Mouse (Mus musculus): ENCODE measurements around the gene Ccdc36. TPM values are rescaled to one million over a fixed set of nuclear protein-coding genes. Genes with fewer than 3 reads are reported as not detected.

Ccdc36 gene
- polyA plus RNA-seq, 1 experiment from 2014 or later = 2.4 TPM

GRCm38 (mm10) chr9:108455747-108456571 lies 27.7 kb upstream of the Ccdc36 start:
- Histone ChIP-seq H3K4me3 (no peak overlapping the region), H3K4me2 (no peak overlapping the region), H3K36me3 (0 out of 2 replicates have a peak, but pooled peaks cover 2% of the 10 kb centered on the region), H3K9ac (no peak overlapping the region), H3K4me1 (peaks cover 29% of the 10 kb centered on the region), H3K9me3 (no peaks in the 10 kb centered on the region), H3K27me3 (no peaks in the 10 kb centered on the region), H3K27ac (no peak overlapping the region)
- ATAC-seq (ENCODE audit: borderline replicate concordance, extremely low read depth, low FRiP score, low TSS enrichment) = no peak
- 62% methylated on average over 12 of the region's 12 CpGs for WGBS

- 83% methylated on average over 6 of the region's 6 CpGs for WGBS
- no peak for ATAC-seq (ENCODE audit: borderline replicate concordance, extremely low read depth, low FRiP score, low TSS enrichment)
- Histone ChIP-seq H3K9me3 (no peaks in the 10 kb centered on the region), H3K4me1 (peaks cover 41% of the 10 kb centered on the region), H3K27me3 (no peaks in the 10 kb centered on the region), H3K4me3 (no peak overlapping the region), H3K36me3 (0 out of 2 replicates have a peak, but pooled peaks cover 2% of the 10 kb centered on the region), H3K4me2 (no peak overlapping the region), H3K27ac (no peak overlapping the region), H3K9ac (no peak overlapping the region)
Observed at GRCm38 (mm10) chr9:108454429-108454828, 26.1 kb upstream of the Ccdc36 start.

- no peak overlapping the region for H3K27ac ChIP-seq
- H3K9ac ChIP-seq = no peak overlapping the region
- WGBS = 61% methylated on average over 4 of the region's 4 CpGs
- peaks cover 43% of the 10 kb centered on the region for H3K4me1 ChIP-seq
- H3K27me3 ChIP-seq = no peaks in the 10 kb centered on the region
- peaks cover 8% of the 10 kb centered on the region for H3K36me3 ChIP-seq
- H3K9me3 ChIP-seq = no peaks in the 10 kb centered on the region
- H3K4me3 ChIP-seq = no peak overlapping the region
- peak overlapping the region; percentile 98; the same call in 1 of the 2 replicates for H3K4me2 ChIP-seq
- no peak for ATAC-seq (ENCODE audit: borderline replicate concordance, extremely low read depth, low FRiP score, low TSS enrichment)
Observed at GRCm38 (mm10) chr9:108453458-108453857, 25.2 kb upstream of the Ccdc36 start.

- Histone ChIP-seq H3K9me3 (no peaks in the 10 kb centered on the region), H3K4me3 (peak overlapping the region; percentile 66), H3K27me3 (no peaks in the 10 kb centered on the region), H3K36me3 (peaks cover 14% of the 10 kb centered on the region), H3K27ac (peak overlapping the region; percentile 84), H3K4me2 (peak overlapping the region; percentile 98), H3K9ac (peak overlapping the region; percentile 74), H3K4me1 (peaks cover 43% of the 10 kb centered on the region)
- no peak for ATAC-seq (ENCODE audit: borderline replicate concordance, extremely low read depth, low FRiP score, low TSS enrichment)
- WGBS = 39% methylated on average over 6 of the region's 6 CpGs
Observed at GRCm38 (mm10) chr9:108452911-108453310, 24.6 kb upstream of the Ccdc36 start.

- Histone ChIP-seq H3K27ac (peak overlapping the region; percentile 84), H3K27me3 (no peaks in the 10 kb centered on the region), H3K4me1 (peaks cover 43% of the 10 kb centered on the region), H3K4me3 (peak overlapping the region; percentile 66), H3K36me3 (peaks cover 19% of the 10 kb centered on the region), H3K9me3 (no peaks in the 10 kb centered on the region), H3K9ac (peak overlapping the region; percentile 74), H3K4me2 (peak overlapping the region; percentile 98)
- peak; percentile 86 for ATAC-seq (ENCODE audit: borderline replicate concordance, extremely low read depth, low FRiP score, low TSS enrichment)
- WGBS = under 1% methylated on average over 40 of the region's 40 CpGs
Observed at GRCm38 (mm10) chr9:108452291-108452906, 24.1 kb upstream of the Ccdc36 start.

- Histone ChIP-seq H3K9me3 (no peaks in the 10 kb centered on the region), H3K36me3 (peaks cover 19% of the 10 kb centered on the region), H3K4me1 (peaks cover 43% of the 10 kb centered on the region), H3K27me3 (no peaks in the 10 kb centered on the region), H3K9ac (peak overlapping the region; percentile 74), H3K27ac (peak overlapping the region; percentile 84), H3K4me3 (peak overlapping the region; percentile 66), H3K4me2 (peak overlapping the region; percentile 98)
- no peak for ATAC-seq (ENCODE audit: borderline replicate concordance, extremely low read depth, low FRiP score, low TSS enrichment)
- WGBS = 40% methylated on average over 6 of the region's 6 CpGs
Observed at GRCm38 (mm10) chr9:108451519-108452160, 23.4 kb upstream of the Ccdc36 start.

- H3K4me3 ChIP-seq = peak overlapping the region; percentile 66
- peaks cover 43% of the 10 kb centered on the region for H3K4me1 ChIP-seq
- ATAC-seq (ENCODE audit: borderline replicate concordance, extremely low read depth, low FRiP score, low TSS enrichment) = no peak
- peak overlapping the region; percentile 98 for H3K4me2 ChIP-seq
- H3K9me3 ChIP-seq = no peaks in the 10 kb centered on the region
- no peak overlapping the region for H3K9ac ChIP-seq
- peak overlapping the region; percentile 80 for H3K27ac ChIP-seq
- peaks cover 19% of the 10 kb centered on the region for H3K36me3 ChIP-seq
- WGBS = 75% methylated on average over 6 of the region's 6 CpGs
- H3K27me3 ChIP-seq = no peaks in the 10 kb centered on the region
Observed at GRCm38 (mm10) chr9:108451170-108451493, 22.8 kb upstream of the Ccdc36 start.

- peaks cover 19% of the 10 kb centered on the region for H3K36me3 ChIP-seq
- H3K4me3 ChIP-seq = peak overlapping the region; percentile 66
- H3K4me2 ChIP-seq = peak overlapping the region; percentile 98
- peaks cover 43% of the 10 kb centered on the region for H3K4me1 ChIP-seq
- ATAC-seq (ENCODE audit: borderline replicate concordance, extremely low read depth, low FRiP score, low TSS enrichment) = peak; percentile 24
- no peaks in the 10 kb centered on the region for H3K9me3 ChIP-seq
- no peaks in the 10 kb centered on the region for H3K27me3 ChIP-seq
- H3K27ac ChIP-seq = peak overlapping the region; percentile 80
- WGBS = 51% methylated on average over 21 of the region's 21 CpGs
- peak overlapping the region; percentile 8; the same call in 1 of the 2 replicates for H3K9ac ChIP-seq
Observed at GRCm38 (mm10) chr9:108450292-108451169, 22.2 kb upstream of the Ccdc36 start.

- WGBS = 50% methylated on average over 4 of the region's 4 CpGs
- Histone ChIP-seq H3K36me3 (peaks cover 19% of the 10 kb centered on the region), H3K9ac (peak overlapping the region; percentile 4; the same call in 1 of the 2 replicates), H3K4me3 (no peak overlapping the region), H3K4me1 (peaks cover 43% of the 10 kb centered on the region), H3K4me2 (peak overlapping the region; percentile 98), H3K27me3 (no peaks in the 10 kb centered on the region), H3K9me3 (no peaks in the 10 kb centered on the region), H3K27ac (peak overlapping the region; percentile 80)
- 0 out of 2 replicates have a peak, but pooled peaks have one; percentile 2 for ATAC-seq (ENCODE audit: borderline replicate concordance, extremely low read depth, low FRiP score, low TSS enrichment)
Observed at GRCm38 (mm10) chr9:108449860-108450259, 21.6 kb upstream of the Ccdc36 start.

GRCm38 (mm10) chr9:108445125-108445524 lies 16.8 kb upstream of the Ccdc36 start:
- 64% methylated on average over 9 of the region's 9 CpGs for WGBS
- ATAC-seq (ENCODE audit: borderline replicate concordance, extremely low read depth, low FRiP score, low TSS enrichment) = no peak
- Histone ChIP-seq H3K27me3 (no peaks in the 10 kb centered on the region), H3K36me3 (peaks cover 17% of the 10 kb centered on the region), H3K9ac (no peak overlapping the region), H3K4me1 (peaks cover 31% of the 10 kb centered on the region), H3K27ac (no peak overlapping the region), H3K9me3 (no peaks in the 10 kb centered on the region), H3K4me2 (no peak overlapping the region), H3K4me3 (no peak overlapping the region)

Measured in lung, embryonic 15.5 days (tissue).